Mouse (Mus musculus): ENCODE data around the gene Rab34. TPM values are rescaled to one million over a fixed set of nuclear protein-coding genes. Genes with fewer than 3 reads are reported as not detected.
"Not testable (repeated sequence)": the region's sequence is repeated elsewhere in the genome, so short reads cannot be mapped to it uniquely, and the experiment has no call there.

Rab34 gene
- polyA plus RNA-seq, 1 experiment from 2014 or later, result 60.3 TPM

- peaks cover 12% of the 10 kb centered on the region for H3K36me3 ChIP-seq (ENCODE audit: control insufficient read depth, insufficient read depth, low read length)
- H3K27ac ChIP-seq (ENCODE audit: low read depth, low read length), result peak overlapping the region; percentile 54; the same call in 1 of the 2 replicates
- H3K4me3 ChIP-seq (ENCODE audit: low read length), result peak overlapping the region; percentile 77
- H3K27me3 ChIP-seq (replicated peaks; ENCODE audit: control insufficient read depth, insufficient read depth, low read length), result no peaks in the 10 kb centered on the region
- no peaks in the 10 kb centered on the region for H3K9me3 ChIP-seq (ENCODE audit: control insufficient read depth, low read length)
- H3K4me1 ChIP-seq (ENCODE audit: control insufficient read depth, insufficient read depth, low read depth, low read length), result peaks cover 28% of the 10 kb centered on the region
- WGBS, result 45% methylated on average over 10 of the region's 10 CpGs
- H3K4me2 ChIP-seq (ENCODE audit: low read length), result peak overlapping the region; percentile 51
- peak overlapping the region; percentile 45; the same call in 1 of the 2 replicates for H3K9ac ChIP-seq (ENCODE audit: low read depth, low read length)
- ATAC-seq, result no peak
Measured at GRCm38 (mm10) chr11:78183884-78184514, 4.2 kb upstream of the Rab34 start.

GRCm38 (mm10) chr11:78184702-78185101 is 3.5 kb upstream of the Rab34 start:
- not testable (repeated sequence) for H3K27ac ChIP-seq (ENCODE audit: low read depth, low read length); H3K4me2 ChIP-seq (ENCODE audit: low read length); H3K27me3 ChIP-seq (replicated peaks; ENCODE audit: control insufficient read depth, insufficient read depth, low read length); H3K9me3 ChIP-seq (ENCODE audit: control insufficient read depth, low read length); H3K4me3 ChIP-seq (ENCODE audit: low read length); ATAC-seq; H3K9ac ChIP-seq (ENCODE audit: low read depth, low read length)
- Histone ChIP-seq H3K4me1 (ENCODE audit: control insufficient read depth, insufficient read depth, low read depth, low read length) (peaks cover 24% of the 10 kb centered on the region), H3K36me3 (ENCODE audit: control insufficient read depth, insufficient read depth, low read length) (peaks cover 12% of the 10 kb centered on the region)
- 94% methylated on average over 6 of the region's 6 CpGs for WGBS

DNA sequence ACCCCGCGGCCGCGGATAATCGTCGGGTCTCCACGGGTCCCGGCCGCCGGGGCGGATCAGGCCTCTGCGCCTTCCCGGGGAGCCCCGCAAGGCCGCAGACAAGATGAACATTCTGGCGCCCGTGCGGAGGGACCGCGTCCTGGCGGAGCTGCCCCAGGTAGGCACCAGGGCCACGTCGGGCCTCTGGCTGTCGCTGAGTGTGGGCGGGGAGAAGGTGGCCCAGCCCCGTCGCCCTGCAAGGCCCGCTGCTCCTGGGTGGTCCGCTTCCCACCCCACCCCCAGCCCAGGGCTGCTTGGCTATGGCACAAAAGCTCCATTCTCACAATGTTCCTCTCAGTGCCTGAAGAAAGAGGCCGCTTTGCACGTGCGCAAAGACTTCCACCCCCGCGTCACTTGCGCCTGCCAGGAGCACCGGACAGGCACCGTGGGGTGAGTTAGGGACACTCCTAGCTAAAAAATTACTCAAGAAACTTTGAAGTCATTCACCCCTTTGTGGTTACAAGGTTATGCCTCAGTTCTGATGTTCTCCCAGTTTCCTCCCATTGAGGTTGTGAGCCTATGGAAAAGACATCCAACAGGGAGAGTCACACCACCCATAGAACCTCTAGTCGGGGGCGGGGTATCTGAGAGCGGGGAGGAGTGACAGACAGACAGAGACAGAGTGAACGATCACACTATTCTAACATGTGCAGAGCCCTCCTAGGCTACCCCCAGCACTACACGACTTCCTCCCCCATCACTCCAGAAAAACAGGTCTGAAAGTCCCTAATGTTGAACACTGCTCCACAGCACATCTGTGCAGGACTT is 1.2 kb downstream of the Rab34 start:
- Histone ChIP-seq H3K36me3 (ENCODE audit: control insufficient read depth, insufficient read depth, low read length) (peaks cover 9% of the 10 kb centered on the region; the same call in 1 of the 2 replicates), H3K9me3 (ENCODE audit: control insufficient read depth, low read length) (no peaks in the 10 kb centered on the region), H3K4me3 (ENCODE audit: low read length) (peak overlapping the region; percentile 78), H3K27me3 (replicated peaks; ENCODE audit: control insufficient read depth, insufficient read depth, low read length) (no peaks in the 10 kb centered on the region), H3K27ac (ENCODE audit: low read depth, low read length) (peak overlapping the region; percentile 89), H3K9ac (ENCODE audit: low read depth, low read length) (peak overlapping the region; percentile 93), H3K4me1 (ENCODE audit: control insufficient read depth, insufficient read depth, low read depth, low read length) (peaks cover 9% of the 10 kb centered on the region), H3K4me2 (ENCODE audit: low read length) (peak overlapping the region; percentile 70)
- ATAC-seq, result peak; percentile 82
- WGBS, result under 1% methylated on average over 37 of the region's 42 CpGs

GRCm38 (mm10) chr11:78190041-78190440 is 1.8 kb downstream of the Rab34 start:
- WGBS, result 67% methylated on average over 6 of the region's 6 CpGs
- Histone ChIP-seq H3K4me1 (ENCODE audit: control insufficient read depth, insufficient read depth, low read depth, low read length) (peaks cover 12% of the 10 kb centered on the region), H3K27me3 (replicated peaks; ENCODE audit: control insufficient read depth, insufficient read depth, low read length) (no peaks in the 10 kb centered on the region), H3K4me2 (ENCODE audit: low read length) (peak overlapping the region; percentile 70), H3K4me3 (ENCODE audit: low read length) (peak overlapping the region; percentile 78; the same call in 1 of the 2 replicates), H3K36me3 (ENCODE audit: control insufficient read depth, insufficient read depth, low read length) (peaks cover 9% of the 10 kb centered on the region; the same call in 1 of the 2 replicates), H3K9ac (ENCODE audit: low read depth, low read length) (no peak overlapping the region; the same call in 1 of the 2 replicates), H3K9me3 (ENCODE audit: control insufficient read depth, low read length) (no peaks in the 10 kb centered on the region), H3K27ac (ENCODE audit: low read depth, low read length) (peak overlapping the region; percentile 89)
- ATAC-seq, result no peak

DNA sequence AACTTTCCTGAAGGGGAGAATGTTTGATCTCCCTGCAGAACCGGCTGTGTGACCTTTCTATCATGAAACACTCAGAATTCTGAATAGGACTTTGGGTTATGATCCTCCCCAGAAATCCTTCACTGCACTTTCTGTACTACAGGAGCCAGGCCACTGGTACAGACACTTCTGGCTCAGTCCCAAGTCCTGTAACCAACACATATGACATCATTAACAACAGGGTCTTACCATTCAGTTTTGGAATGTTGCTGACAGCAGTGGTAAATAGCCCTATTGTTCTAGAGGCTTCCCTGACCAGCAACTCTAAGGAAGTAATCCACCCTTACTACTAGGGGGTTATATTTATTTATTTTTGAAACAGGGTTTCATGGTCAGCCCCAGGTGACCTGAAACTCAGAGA is 4.9 kb downstream of the Rab34 start, which contains the start of gene Proca1:
Gene Proca1 (plus strand): TSS at position 280 of the 400 bp plus-strand sequence.
- Histone ChIP-seq H3K9me3 (ENCODE audit: control insufficient read depth, low read length) (no peaks in the 10 kb centered on the region), H3K27ac (ENCODE audit: low read depth, low read length) (no peak within 1 kb of the TSS), H3K4me2 (ENCODE audit: low read length) (peak within 1 kb of the TSS; percentile 58; the same call in 1 of the 2 replicates), H3K9ac (ENCODE audit: low read depth, low read length) (no peak within 1 kb of the TSS), H3K4me3 (ENCODE audit: low read length) (no peak within 1 kb of the TSS), H3K27me3 (replicated peaks; ENCODE audit: control insufficient read depth, insufficient read depth, low read length) (no peaks in the 10 kb centered on the region), H3K36me3 (ENCODE audit: control insufficient read depth, insufficient read depth, low read length) (peaks cover 9% of the 10 kb centered on the region; the same call in 1 of the 2 replicates), H3K4me1 (ENCODE audit: control insufficient read depth, insufficient read depth, low read depth, low read length) (peaks cover 12% of the 10 kb centered on the region)
- 85% methylated on average over 1 of the region's 1 CpGs for WGBS
- ATAC-seq, result no peak

GRCm38 (mm10) chr11:78194411-78195100 is 6.3 kb downstream of the Rab34 start:
- 3% methylated on average over 27 of the region's 30 CpGs for WGBS
- Histone ChIP-seq H3K4me2 (ENCODE audit: low read length) (peak overlapping the region; percentile 58), H3K4me1 (ENCODE audit: control insufficient read depth, insufficient read depth, low read depth, low read length) (peaks cover 11% of the 10 kb centered on the region), H3K36me3 (ENCODE audit: control insufficient read depth, insufficient read depth, low read length) (peaks cover 9% of the 10 kb centered on the region; the same call in 1 of the 2 replicates), H3K27me3 (replicated peaks; ENCODE audit: control insufficient read depth, insufficient read depth, low read length) (no peaks in the 10 kb centered on the region), H3K9me3 (ENCODE audit: control insufficient read depth, low read length) (no peaks in the 10 kb centered on the region), H3K27ac (ENCODE audit: low read depth, low read length) (no peak overlapping the region), H3K4me3 (ENCODE audit: low read length) (peak overlapping the region; percentile 38), H3K9ac (ENCODE audit: low read depth, low read length) (peak overlapping the region; percentile 50)
- ATAC-seq, result peak; percentile 68

DNA sequence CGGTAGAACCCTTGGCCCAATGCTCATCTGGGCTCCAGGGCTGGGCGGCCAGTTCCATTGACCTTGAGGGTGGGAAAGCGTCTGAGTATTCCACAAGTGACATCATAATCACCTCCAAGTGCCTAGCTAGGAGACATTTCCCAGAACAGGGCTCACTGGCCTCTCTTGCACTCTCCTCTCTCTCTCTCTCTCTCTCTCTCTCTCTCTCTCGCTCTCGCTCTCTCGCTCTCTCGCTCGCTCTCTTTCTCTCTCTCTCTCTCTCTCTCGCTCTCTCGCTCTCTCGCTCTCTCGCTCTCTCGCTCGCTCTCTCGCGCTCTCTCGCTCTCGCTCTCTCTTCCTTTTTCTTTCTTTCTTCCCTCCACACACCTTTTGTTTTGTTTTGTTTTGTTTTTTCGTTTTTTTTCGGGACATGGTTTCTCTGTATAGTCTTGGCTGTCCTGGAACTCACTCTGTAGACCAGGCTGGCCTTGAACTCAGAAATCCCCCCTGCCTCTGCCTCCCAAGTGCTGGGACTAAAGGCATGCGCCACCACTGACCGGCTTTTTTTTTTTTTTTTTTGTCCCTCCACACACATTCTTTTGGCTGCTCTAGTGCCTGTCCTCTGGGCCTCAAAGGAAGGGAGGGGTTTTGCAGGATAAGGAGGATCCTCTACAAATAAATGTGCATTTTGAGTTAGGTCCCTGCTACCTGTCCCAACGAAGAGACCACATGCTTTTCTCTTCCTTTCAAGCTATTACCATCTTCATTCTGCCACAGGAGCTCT is 7.1 kb downstream of the Rab34 start:
- Histone ChIP-seq H3K27ac (ENCODE audit: low read depth, low read length) (no peak overlapping the region), H3K9me3 (ENCODE audit: control insufficient read depth, low read length) (no peaks in the 10 kb centered on the region), H3K9ac (ENCODE audit: low read depth, low read length) (peak overlapping the region; percentile 50; the same call in 1 of the 2 replicates), H3K4me1 (ENCODE audit: control insufficient read depth, insufficient read depth, low read depth, low read length) (peaks cover 4% of the 10 kb centered on the region), H3K36me3 (ENCODE audit: control insufficient read depth, insufficient read depth, low read length) (peaks cover 9% of the 10 kb centered on the region; the same call in 1 of the 2 replicates), H3K27me3 (replicated peaks; ENCODE audit: control insufficient read depth, insufficient read depth, low read length) (no peaks in the 10 kb centered on the region), H3K4me2 (ENCODE audit: low read length) (peak overlapping the region; percentile 58), H3K4me3 (ENCODE audit: low read length) (peak overlapping the region; percentile 38)
- ATAC-seq, result no peak
- 59% methylated on average over 23 of the region's 23 CpGs for WGBS

GRCm38 (mm10) chr11:78202372-78202771 is 14.1 kb downstream of the Rab34 start:
- 92% methylated on average over 3 of the region's 3 CpGs for WGBS
- Histone ChIP-seq H3K9me3 (ENCODE audit: control insufficient read depth, low read length) (no peaks in the 10 kb centered on the region), H3K36me3 (ENCODE audit: control insufficient read depth, insufficient read depth, low read length) (peaks cover 9% of the 10 kb centered on the region), H3K27ac (ENCODE audit: low read depth, low read length) (no peak overlapping the region), H3K4me1 (ENCODE audit: control insufficient read depth, insufficient read depth, low read depth, low read length) (no peaks in the 10 kb centered on the region), H3K4me3 (ENCODE audit: low read length) (no peak overlapping the region), H3K9ac (ENCODE audit: low read depth, low read length) (no peak overlapping the region), H3K4me2 (ENCODE audit: low read length) (no peak overlapping the region), H3K27me3 (replicated peaks; ENCODE audit: control insufficient read depth, insufficient read depth, low read length) (no peaks in the 10 kb centered on the region)
- no peak for ATAC-seq
